8 mouse cellular contexts compared by ENCODE assay signal in the genomic region with DNA sequence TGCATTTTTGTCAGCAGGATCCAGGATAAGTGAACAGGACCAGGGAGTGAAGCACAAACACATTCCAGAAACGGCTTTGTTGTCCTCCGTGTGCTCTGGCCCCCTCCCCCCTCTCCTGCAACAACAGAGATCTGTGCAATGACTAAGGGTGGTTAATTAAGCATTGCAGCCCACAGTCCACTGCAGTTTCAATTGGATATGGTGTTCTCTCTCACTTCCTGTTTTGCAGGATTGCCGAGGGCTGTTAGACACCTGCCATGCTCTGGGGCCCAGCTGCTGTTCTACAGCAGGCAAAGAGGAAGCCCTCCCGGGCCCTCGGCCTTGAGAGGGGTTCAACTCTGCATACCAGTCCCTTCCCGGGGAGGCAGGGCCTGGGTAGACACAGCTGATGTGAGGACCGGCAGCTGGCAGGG.
DNase-seq lines count a peak whose midpoint lies in the region; ATAC-seq and TF ChIP-seq lines count a peak whose summit lies in the region.

No protein-coding gene starts in this region.

- H3K36me3 ChIP-seq in limb, embryonic 14.5 days (ENCODE audit: control insufficient read depth, insufficient read depth, low read length): no peaks in the 10 kb centered on the region

- TF ChIP-seq POLR2A in limb, embryonic 14.5 days (IDR thresholded peaks at IDR 0.05; ENCODE audit: borderline replicate concordance, extremely low read depth, insufficient read depth, insufficient read length): no peak

- no peak overlapping the region for H3K27ac ChIP-seq in limb, embryonic 14.5 days (replicated peaks; ENCODE audit: low read depth, low read length)

- no peaks in the 10 kb centered on the region for H3K9me3 ChIP-seq in limb, embryonic 14.5 days (ENCODE audit: control insufficient read depth, low read length)

- no peak overlapping the region for H3K4me2 ChIP-seq in limb, embryonic 14.5 days (replicated peaks; ENCODE audit: low read depth, low read length, severe bottlenecking)

- H3K4me1 ChIP-seq in limb, embryonic 14.5 days (ENCODE audit: control insufficient read depth, insufficient read depth, low read length): 0 out of 2 replicates have a peak, but pooled peaks cover 4% of the 10 kb centered on the region

- ATAC-seq in hematopoietic stem cell, adult 5-6 weeks (replicated peaks in 1 of 2; ENCODE audit: insufficient read depth in 1 of 2, low FRiP score in 2 of 2, low TSS enrichment in 1 of 2, low read depth in 1 of 2, poor library complexity in 2 of 2, severe bottlenecking in 2 of 2): peak; percentile 86 to 96
- ATAC-seq in limb, embryonic 14.5 days (ENCODE audit: low FRiP score, low read depth): peak; percentile 65
- no peak for ATAC-seq in erythroid progenitor cell, adult 5-6 weeks (replicated peaks; ENCODE audit: low FRiP score, poor library complexity, severe bottlenecking)

- no peak overlapping the region for H3K9ac ChIP-seq in limb, embryonic 14.5 days (ENCODE audit: low read depth, low read length, severe bottlenecking)

- H3K27me3 ChIP-seq in limb, embryonic 14.5 days (ENCODE audit: control insufficient read depth, insufficient read depth, low read length): 0 out of 2 replicates have a peak, but pooled peaks cover 3% of the 10 kb centered on the region

- peak; percentile 43 for DNase-seq in ovary, postnatal 36 days (ENCODE audit: low spot score)
- no peak for DNase-seq in ovary, postnatal 14 days (ENCODE audit: low spot score)
- DNase-seq in embryo, embryonic 10.5 days (ENCODE audit: low spot score): peak; percentile 39
- peak; percentile 39 for DNase-seq in limb, embryonic 14.5 days (ENCODE audit: low spot score)
- peak; percentile 26 for DNase-seq in naive thymus-derived CD4-positive, alpha-beta T cell, adult 2 months (ENCODE audit: low read depth)
- DNase-seq in thymus, postnatal 14 days: peak; percentile 90

- 7% methylated on average over 7 of the region's 7 CpGs for WGBS in limb, embryonic 14.5 days

- no peak overlapping the region for H3K4me3 ChIP-seq in limb, embryonic 14.5 days (replicated peaks; ENCODE audit: low read length)
